Mouse (Mus musculus) MEL (cell line): ENCODE measurements around the gene Selenon. TPM values are rescaled to one million over a fixed set of nuclear protein-coding genes. Genes with fewer than 3 reads are reported as not detected.

Source experiments
- DNase-seq: peaks from one replicate; pipeline ENCODE4 v3.0.0; 2011; ENCODE audit warnings: low read depth, low spot score
- H3K27ac ChIP-seq: 2 replicates; pipeline ENCODE4 v1.5.1; 2012; ENCODE audit warnings: low read depth, mild to moderate bottlenecking, control low read depth, low read length, moderate library complexity; ENCODE audit not compliant: control insufficient read depth
- H3K27me3 ChIP-seq, 2 experiments: fragments of 150-350 bp in 1 of 2; sonication (generic) in 1 of 2; 2 replicates each; pipeline ENCODE4 v1.6.1; 2012; ENCODE audit warnings: low read length in 2 of 2, mild to moderate bottlenecking in 2 of 2, improper control_type of control experiment in 1 of 2, moderate library complexity in 1 of 2; ENCODE audit not compliant: insufficient read depth in 2 of 2, control insufficient read depth in 1 of 2
- H3K36me3 ChIP-seq, 2 experiments: 2 replicates each; pipeline ENCODE4 v1.6.1; 2012 to 2014; ENCODE audit warnings: low read length in 2 of 2, improper control_type of control experiment in 1 of 2, inconsistent platforms in 1 of 2, mild to moderate bottlenecking in 1 of 2; ENCODE audit not compliant: insufficient read depth in 2 of 2, control insufficient read depth in 1 of 2
- H3K4me1 ChIP-seq, 2 experiments: fragments of 150-350 bp in 1 of 2; sonication (generic) in 1 of 2; 2 replicates each; pipeline ENCODE4 v1.6.1; 2012; ENCODE audit warnings: low read length in 2 of 2, improper control_type of control experiment in 1 of 2, mild to moderate bottlenecking in 1 of 2; ENCODE audit not compliant: insufficient read depth in 2 of 2, control insufficient read depth in 1 of 2
- H3K4me3 ChIP-seq, 2 experiments: fragments of 150-350 bp in 1 of 2; sonication (generic) in 1 of 2; 2 replicates each; pipeline ENCODE4 v1.5.1; 2012; ENCODE audit warnings: low read depth in 2 of 2, low read length in 2 of 2, mild to moderate bottlenecking in 2 of 2, moderate library complexity in 2 of 2, control low read depth in 1 of 2, improper control_type of control experiment in 1 of 2; ENCODE audit not compliant: control insufficient read depth in 1 of 2, insufficient read depth in 1 of 2
- H3K79me2 ChIP-seq: 2 replicates; pipeline ENCODE4 v1.6.1; 2012; ENCODE audit warnings: mild to moderate bottlenecking, low read length, moderate library complexity; ENCODE audit not compliant: control insufficient read depth, poor library complexity, insufficient read depth
- H3K9ac ChIP-seq: 2 replicates; pipeline ENCODE4 v1.6.1; 2012; ENCODE audit warnings: low read depth, mild to moderate bottlenecking, control low read depth, low read length, moderate library complexity; ENCODE audit not compliant: control insufficient read depth, poor library complexity, severe bottlenecking
- H3K9me3 ChIP-seq: fragments of 150-350 bp; sonication (generic); replicated peaks from 2 replicates; pipeline ENCODE4 v1.6.1; 2012; ENCODE audit warnings: mild to moderate bottlenecking, low read length, improper control_type of control experiment, moderate library complexity; ENCODE audit not compliant: insufficient read depth
- BHLHE40 ChIP-seq: IDR thresholded peaks from 2 replicates; pipeline ENCODE4 v1.6.1; 2012; ENCODE audit warnings: low read depth, mild to moderate bottlenecking, inconsistent platforms, low read length, improper control_type of control experiment, borderline replicate concordance
- CHD1 ChIP-seq: IDR thresholded peaks from 2 replicates; pipeline ENCODE4 v1.6.1; 2012; ENCODE audit warnings: low read depth, mild to moderate bottlenecking, inconsistent platforms, low read length, improper control_type of control experiment
- CHD2 ChIP-seq: IDR thresholded peaks from 2 replicates; pipeline ENCODE4 v1.6.1; 2011; ENCODE audit warnings: low read length, improper control_type of control experiment
- ELF1 ChIP-seq: IDR thresholded peaks from 2 replicates; pipeline ENCODE4 v1.6.1; 2014; ENCODE audit warnings: low read depth, mild to moderate bottlenecking, inconsistent platforms, low read length, improper control_type of control experiment, moderate library complexity
- GABPA ChIP-seq: IDR thresholded peaks from 2 replicates; pipeline ENCODE4 v1.6.1; 2012; ENCODE audit warnings: low read depth, mild to moderate bottlenecking, inconsistent platforms, low read length, improper control_type of control experiment, moderate library complexity
- GATA1 ChIP-seq: IDR thresholded peaks from 2 replicates; pipeline ENCODE4 v1.6.1; 2011; ENCODE audit warnings: low read depth, low read length, improper control_type of control experiment
- KAT2A ChIP-seq: conservative IDR thresholded peaks from 2 replicates; pipeline ENCODE4 v1.6.1; 2012; ENCODE audit warnings: low read depth, low read length, improper control_type of control experiment, inconsistent platforms
- MAFK ChIP-seq: IDR thresholded peaks from 2 replicates; pipeline ENCODE4 v1.6.1; 2011; ENCODE audit warnings: low read depth, mild to moderate bottlenecking, low read length, improper control_type of control experiment, borderline replicate concordance
- MAX ChIP-seq: IDR thresholded peaks from 2 replicates; pipeline ENCODE4 v1.6.1; 2011; ENCODE audit warnings: low read length, improper control_type of control experiment
- MAZ ChIP-seq: IDR thresholded peaks from 2 replicates; pipeline ENCODE4 v1.6.1; 2012; ENCODE audit warnings: low read depth, mild to moderate bottlenecking, inconsistent platforms, low read length, improper control_type of control experiment
- MXI1 ChIP-seq: IDR thresholded peaks from 2 replicates; pipeline ENCODE4 v1.6.1; 2011; ENCODE audit warnings: mild to moderate bottlenecking, low read depth, low read length, improper control_type of control experiment
- NELFE ChIP-seq: IDR thresholded peaks from 2 replicates; pipeline ENCODE4 v1.6.1; 2011; ENCODE audit warnings: low read depth, low read length, improper control_type of control experiment
- NRF1 ChIP-seq: IDR thresholded peaks from 2 replicates; pipeline ENCODE4 v1.6.1; 2014; ENCODE audit warnings: low read depth, mild to moderate bottlenecking, inconsistent platforms, low read length, improper control_type of control experiment, moderate library complexity; ENCODE audit not compliant: poor library complexity, insufficient read depth, severe bottlenecking
- POLR2AphosphoS2 ChIP-seq: IDR thresholded peaks from 2 replicates; pipeline ENCODE4 v1.6.1; 2011; ENCODE audit warnings: low read length, improper control_type of control experiment
- POLR2AphosphoS5 ChIP-seq: IDR thresholded peaks from 2 replicates; pipeline ENCODE4 v1.6.1; 2012; ENCODE audit warnings: low read depth, borderline replicate concordance, mild to moderate bottlenecking, inconsistent platforms, low read length, moderate library complexity, mixed read lengths
- RCOR1 ChIP-seq: IDR thresholded peaks from 2 replicates; pipeline ENCODE4 v1.6.1; 2012; ENCODE audit warnings: low read depth, mild to moderate bottlenecking, inconsistent platforms, low read length, improper control_type of control experiment
- SIN3A ChIP-seq: IDR thresholded peaks from 2 replicates; pipeline ENCODE4 v1.6.1; 2012; ENCODE audit warnings: low read length, improper control_type of control experiment, inconsistent platforms
- SMC3 ChIP-seq: IDR thresholded peaks from 2 replicates; pipeline ENCODE4 v1.6.1; 2011; ENCODE audit warnings: low read depth, low read length, improper control_type of control experiment
- TAL1 ChIP-seq: IDR thresholded peaks from 2 replicates; pipeline ENCODE4 v1.6.1; 2012; ENCODE audit warnings: mild to moderate bottlenecking, inconsistent platforms, low read length, moderate library complexity, mixed read lengths
- TBP ChIP-seq: IDR thresholded peaks from 2 replicates; pipeline ENCODE4 v1.8.0; 2011; ENCODE audit warnings: low read depth, low read length, improper control_type of control experiment
- USF1 ChIP-seq: IDR thresholded peaks from 2 replicates; pipeline ENCODE4 v1.6.1; 2014; ENCODE audit warnings: low read depth, mild to moderate bottlenecking, inconsistent platforms, low read length, improper control_type of control experiment, moderate library complexity
- polyA plus RNA-seq, 2 experiments: library from polyadenylated mRNA; stranded (reverse) in 1 of 2; unstranded in 1 of 2; fragments of >175 nt in 1 of 2; fragments of >200 nt in 1 of 2; gene quantifications; 2 replicates each; pipeline versions ENCODE4 v1.2.1 to v1.2.4; 2012; ENCODE audit warnings: low replicate concordance in 2 of 2, low read depth in 1 of 2; ENCODE audit not compliant: insufficient read length in 2 of 2, insufficient read depth in 1 of 2, missing spikeins in 1 of 2
- total RNA-seq: library from RNA; depleted of rRNA; stranded (reverse); fragments of 300-350 nt; gene quantifications from 2 replicates; pipeline ENCODE4 v1.2.3, GENCODE M21; 2012

Gene Selenon
- total and polyA plus RNA-seq, 3 experiments: 2.9 to 16.3 TPM; not detected in 1

- H3K27ac ChIP-seq: no peak overlapping the region
- no peaks in the 10 kb centered on the region for H3K27me3 ChIP-seq
- TF ChIP-seq POLR2AphosphoS5 (no peak), TAL1 (no peak), NELFE (no peak), MAZ (no peak), CHD2 (no peak), POLR2AphosphoS2 (no peak), RCOR1 (no peak), SMC3 (no peak), GATA1 (no peak), ELF1 (no peak), NRF1 (no peak), CHD1 (no peak), TBP (no peak), MAX (no peak)
- no peak overlapping the region for H3K9ac ChIP-seq
- no peak overlapping the region for H3K4me3 ChIP-seq
- H3K9me3 ChIP-seq: no peaks in the 10 kb centered on the region
- DNase-seq: no peak
- H3K36me3 ChIP-seq: no peaks in the 10 kb centered on the region
- no peaks in the 10 kb centered on the region for H3K79me2 ChIP-seq
- H3K4me1 ChIP-seq: no peaks in the 10 kb centered on the region
Measured at GRCm38 (mm10) chr4:134588287-134588686, 36.3 kb upstream of the Selenon start.

GRCm38 (mm10) chr4:134587636-134588197 lies 35.8 kb upstream of the Selenon start:
- no peak overlapping the region for H3K9ac ChIP-seq
- H3K4me3 ChIP-seq: no peak overlapping the region
- TF ChIP-seq TBP (no peak), KAT2A (no peak), NELFE (no peak), USF1 (peak; percentile 29; the same call in 1 of the 2 replicates)
- H3K36me3 ChIP-seq: no peaks in the 10 kb centered on the region
- DNase-seq: no peak
- no peaks in the 10 kb centered on the region for H3K4me1 ChIP-seq
- H3K79me2 ChIP-seq: no peaks in the 10 kb centered on the region
- H3K9me3 ChIP-seq: no peaks in the 10 kb centered on the region
- H3K27me3 ChIP-seq: no peaks in the 10 kb centered on the region
- H3K27ac ChIP-seq: no peak overlapping the region

- Histone ChIP-seq H3K9ac (no peak overlapping the region), H3K36me3 (no peaks in the 10 kb centered on the region), H3K4me3 (no peak overlapping the region), H3K27me3 (no peaks in the 10 kb centered on the region), H3K4me1 (no peaks in the 10 kb centered on the region), H3K9me3 (no peaks in the 10 kb centered on the region), H3K79me2 (no peaks in the 10 kb centered on the region), H3K27ac (no peak overlapping the region)
- TF ChIP-seq MXI1: no peak
- TF ChIP-seq MAFK: no peak
- TF ChIP-seq NRF1: no peak
- no peak for TF ChIP-seq GABPA
- TF ChIP-seq MAX: no peak
- no peak for TF ChIP-seq BHLHE40
- no peak for TF ChIP-seq TBP
- TF ChIP-seq SIN3A: no peak
- no peak for DNase-seq
Measured at GRCm38 (mm10) chr4:134586631-134587030, 34.7 kb upstream of the Selenon start.
